Mouse (Mus musculus) lung, postnatal 25 days (tissue): ENCODE data around the gene Pcf11.

Experiments
- DNase-seq: peaks from one replicate; pipeline ENCODE4 v3.0.0; 2022; ENCODE audit warnings: low spot score

Pcf11 gene

GRCm38 (mm10) chr7:92669507-92670471, at the start of gene Pcf11:
TSS of gene Pcf11 (minus strand) at chr7:92669934.
- peak; percentile 99 for DNase-seq

- DNase-seq = no peak
These were observed 45.3 kb upstream of the Pcf11 start for GRCm38 (mm10) chr7:92715055-92715454.

- DNase-seq = no peak
These were observed 41.9 kb upstream of the Pcf11 start for GRCm38 (mm10) chr7:92711593-92711992.

GRCm38 (mm10) chr7:92709573-92709972, 39.8 kb upstream of the Pcf11 start:
- DNase-seq = no peak

- no peak for DNase-seq
These were observed 37.0 kb upstream of the Pcf11 start for GRCm38 (mm10) chr7:92706711-92707110.

GRCm38 (mm10) chr7:92705534-92705933, 35.8 kb upstream of the Pcf11 start:
- no peak for DNase-seq

- DNase-seq = no peak
These were observed 33.9 kb upstream of the Pcf11 start for GRCm38 (mm10) chr7:92703661-92704060.

GRCm38 (mm10) chr7:92698770-92699169, 29.0 kb upstream of the Pcf11 start:
- DNase-seq = no peak

GRCm38 (mm10) chr7:92696395-92696794, 26.7 kb upstream of the Pcf11 start:
- no peak for DNase-seq

- DNase-seq = no peak
These were observed 19.4 kb upstream of the Pcf11 start for GRCm38 (mm10) chr7:92689101-92689500.

- no peak for DNase-seq
These were observed 18.6 kb upstream of the Pcf11 start for GRCm38 (mm10) chr7:92688299-92688669.

- DNase-seq = no peak
These were observed 18.0 kb upstream of the Pcf11 start for GRCm38 (mm10) chr7:92687556-92688298.

- no peak for DNase-seq
These were observed 7.6 kb upstream of the Pcf11 start for GRCm38 (mm10) chr7:92677346-92677745.

GRCm38 (mm10) chr7:92675131-92675530, 5.4 kb upstream of the Pcf11 start:
- DNase-seq = no peak

- DNase-seq = peak; percentile 54
These were observed 785 bp downstream of the Pcf11 start for GRCm38 (mm10) chr7:92668791-92669506.

- DNase-seq = no peak
These were observed 3.4 kb downstream of the Pcf11 start for GRCm38 (mm10) chr7:92666274-92666820.

GRCm38 (mm10) chr7:92658050-92658449, 11.7 kb downstream of the Pcf11 start:
- no peak for DNase-seq

GRCm38 (mm10) chr7:92656386-92656785, 13.3 kb downstream of the Pcf11 start:
- no peak for DNase-seq

- no peak for DNase-seq
These were observed 16.4 kb downstream of the Pcf11 start for GRCm38 (mm10) chr7:92653329-92653728.

- DNase-seq = no peak
These were observed 21.9 kb downstream of the Pcf11 start for GRCm38 (mm10) chr7:92647790-92648189.

GRCm38 (mm10) chr7:92642358-92642757, 27.4 kb downstream of the Pcf11 start:
- no peak for DNase-seq

- DNase-seq = no peak
These were observed 31.7 kb downstream of the Pcf11 start for GRCm38 (mm10) chr7:92638050-92638449.
